Mouse (Mus musculus): ENCODE results near the gene Arhgap44. TPM values are rescaled to one million over a fixed set of nuclear protein-coding genes. Genes with fewer than 3 reads are reported as not detected.

The Arhgap44 gene
- polyA plus RNA-seq, 1 experiment: 1.1 TPM

- no peak overlapping the region for H3K27ac ChIP-seq (ENCODE audit: insufficient read depth, low read depth, low read length)
- TF ChIP-seq POLR2A (IDR thresholded peaks at IDR 0.05; ENCODE audit: low read depth, low read length): no peak
- no peak for TF ChIP-seq CTCF (IDR thresholded peaks at IDR 0.05; ENCODE audit: extremely low read depth, insufficient read length, insufficient replicate concordance, low read depth, low read length)
- H3K36me3 ChIP-seq (ENCODE audit: control insufficient read depth, insufficient read depth, low read length): no peaks in the 10 kb centered on the region
- H3K4me3 ChIP-seq (ENCODE audit: low read depth, low read length): no peak overlapping the region
- no peaks in the 10 kb centered on the region for H3K4me1 ChIP-seq (ENCODE audit: control insufficient read depth, insufficient read depth, insufficient read length, low read length)
- H3K27me3 ChIP-seq (ENCODE audit: control insufficient read depth, insufficient read depth, low read length): no peaks in the 10 kb centered on the region
- WGBS: 87% methylated on average over 5 of the region's 5 CpGs
Measured at GRCm38 (mm10) chr11:65050819-65051218, 111.9 kb downstream of the Arhgap44 start.

DNA sequence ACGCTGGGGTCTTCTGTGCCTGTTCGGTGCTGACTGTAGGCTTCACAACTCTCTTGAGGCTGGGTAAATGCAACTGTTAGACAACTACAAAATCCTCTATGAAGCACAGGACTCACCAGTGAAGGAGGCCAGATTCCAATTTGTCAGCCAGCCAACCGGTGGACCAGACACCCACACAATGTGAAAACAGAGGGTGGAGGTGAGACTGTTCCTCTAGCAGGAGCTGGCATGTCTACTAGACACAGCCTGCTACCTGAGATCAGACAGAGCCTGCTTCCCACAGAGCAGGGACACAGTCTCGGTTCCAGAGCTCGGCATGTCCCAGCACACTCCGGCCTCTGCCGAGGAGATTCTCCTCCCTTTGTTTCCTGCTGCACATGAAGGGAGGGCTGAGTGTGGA, 113.7 kb downstream of the Arhgap44 start:
- Histone ChIP-seq H3K4me1 (ENCODE audit: control insufficient read depth, insufficient read depth, insufficient read length, low read length) (no peaks in the 10 kb centered on the region), H3K36me3 (ENCODE audit: control insufficient read depth, insufficient read depth, low read length) (no peaks in the 10 kb centered on the region), H3K4me3 (ENCODE audit: low read depth, low read length) (no peak overlapping the region), H3K27ac (ENCODE audit: insufficient read depth, low read depth, low read length) (no peak overlapping the region), H3K27me3 (ENCODE audit: control insufficient read depth, insufficient read depth, low read length) (no peaks in the 10 kb centered on the region)
- 85% methylated on average over 7 of the region's 7 CpGs for WGBS
- TF ChIP-seq POLR2A (IDR thresholded peaks at IDR 0.05; ENCODE audit: low read depth, low read length) (no peak), CTCF (IDR thresholded peaks at IDR 0.05; ENCODE audit: extremely low read depth, insufficient read length, insufficient replicate concordance, low read depth, low read length) (no peak)

DNA sequence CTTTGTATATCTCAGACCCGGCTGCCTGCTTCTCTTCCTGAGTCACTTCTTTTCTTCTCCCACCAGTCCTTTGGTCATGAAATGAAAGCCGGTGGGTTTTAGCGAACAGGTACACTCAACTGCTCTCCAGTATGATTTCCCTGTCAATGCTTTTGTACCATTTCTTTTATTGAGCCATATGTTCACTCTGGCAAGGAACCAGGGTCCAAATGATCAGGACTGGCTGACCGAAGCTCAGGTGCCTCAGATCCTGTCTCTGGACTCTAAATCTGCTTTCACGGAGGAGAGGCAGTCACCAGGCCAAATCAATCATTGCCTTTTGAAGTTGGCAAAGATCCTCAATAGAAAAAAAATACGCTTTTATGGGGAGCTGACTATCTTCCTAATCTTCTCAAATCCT, 122.2 kb downstream of the Arhgap44 start:
- no peaks in the 10 kb centered on the region for H3K4me1 ChIP-seq (ENCODE audit: control insufficient read depth, insufficient read depth, insufficient read length, low read length)
- WGBS: 77% methylated on average over 6 of the region's 6 CpGs
- TF ChIP-seq CTCF (IDR thresholded peaks at IDR 0.05; ENCODE audit: extremely low read depth, insufficient read length, insufficient replicate concordance, low read depth, low read length): no peak
- no peak for TF ChIP-seq POLR2A (IDR thresholded peaks at IDR 0.05; ENCODE audit: low read depth, low read length)
- no peaks in the 10 kb centered on the region for H3K27me3 ChIP-seq (ENCODE audit: control insufficient read depth, insufficient read depth, low read length)
- H3K4me3 ChIP-seq (ENCODE audit: low read depth, low read length): no peak overlapping the region
- no peak overlapping the region for H3K27ac ChIP-seq (ENCODE audit: insufficient read depth, low read depth, low read length)
- no peaks in the 10 kb centered on the region for H3K36me3 ChIP-seq (ENCODE audit: control insufficient read depth, insufficient read depth, low read length)

GRCm38 (mm10) chr11:65039517-65040095, 123.2 kb downstream of the Arhgap44 start:
- WGBS: 57% methylated on average over 12 of the region's 12 CpGs
- Histone ChIP-seq H3K36me3 (ENCODE audit: control insufficient read depth, insufficient read depth, low read length) (no peaks in the 10 kb centered on the region), H3K4me3 (ENCODE audit: low read depth, low read length) (no peak overlapping the region), H3K27ac (ENCODE audit: insufficient read depth, low read depth, low read length) (no peak overlapping the region), H3K27me3 (ENCODE audit: control insufficient read depth, insufficient read depth, low read length) (no peaks in the 10 kb centered on the region), H3K4me1 (ENCODE audit: control insufficient read depth, insufficient read depth, insufficient read length, low read length) (no peaks in the 10 kb centered on the region)
- TF ChIP-seq CTCF (IDR thresholded peaks at IDR 0.05; ENCODE audit: extremely low read depth, insufficient read length, insufficient replicate concordance, low read depth, low read length): no peak
- TF ChIP-seq POLR2A (IDR thresholded peaks at IDR 0.05; ENCODE audit: low read depth, low read length): no peak

GRCm38 (mm10) chr11:65038996-65039395, 123.8 kb downstream of the Arhgap44 start:
- WGBS: 45% methylated on average over 2 of the region's 2 CpGs
- TF ChIP-seq POLR2A (IDR thresholded peaks at IDR 0.05; ENCODE audit: low read depth, low read length): no peak
- no peak for TF ChIP-seq CTCF (IDR thresholded peaks at IDR 0.05; ENCODE audit: extremely low read depth, insufficient read length, insufficient replicate concordance, low read depth, low read length)
- Histone ChIP-seq H3K36me3 (ENCODE audit: control insufficient read depth, insufficient read depth, low read length) (no peaks in the 10 kb centered on the region), H3K27ac (ENCODE audit: insufficient read depth, low read depth, low read length) (no peak overlapping the region), H3K27me3 (ENCODE audit: control insufficient read depth, insufficient read depth, low read length) (no peaks in the 10 kb centered on the region), H3K4me1 (ENCODE audit: control insufficient read depth, insufficient read depth, insufficient read length, low read length) (no peaks in the 10 kb centered on the region), H3K4me3 (ENCODE audit: low read depth, low read length) (no peak overlapping the region)

- Histone ChIP-seq H3K4me3 (ENCODE audit: low read depth, low read length) (no peak overlapping the region), H3K27ac (ENCODE audit: insufficient read depth, low read depth, low read length) (no peak overlapping the region), H3K27me3 (ENCODE audit: control insufficient read depth, insufficient read depth, low read length) (no peaks in the 10 kb centered on the region), H3K36me3 (ENCODE audit: control insufficient read depth, insufficient read depth, low read length) (no peaks in the 10 kb centered on the region), H3K4me1 (ENCODE audit: control insufficient read depth, insufficient read depth, insufficient read length, low read length) (no peaks in the 10 kb centered on the region)
- TF ChIP-seq POLR2A (IDR thresholded peaks at IDR 0.05; ENCODE audit: low read depth, low read length) (no peak), CTCF (IDR thresholded peaks at IDR 0.05; ENCODE audit: extremely low read depth, insufficient read length, insufficient replicate concordance, low read depth, low read length) (no peak)
- WGBS: 46% methylated on average over 7 of the region's 7 CpGs
Measured at GRCm38 (mm10) chr11:65032221-65032620, 130.5 kb downstream of the Arhgap44 start.

- Histone ChIP-seq H3K27ac (ENCODE audit: insufficient read depth, low read depth, low read length) (no peak overlapping the region), H3K36me3 (ENCODE audit: control insufficient read depth, insufficient read depth, low read length) (no peaks in the 10 kb centered on the region), H3K27me3 (ENCODE audit: control insufficient read depth, insufficient read depth, low read length) (no peaks in the 10 kb centered on the region), H3K4me3 (ENCODE audit: low read depth, low read length) (no peak overlapping the region), H3K4me1 (ENCODE audit: control insufficient read depth, insufficient read depth, insufficient read length, low read length) (no peaks in the 10 kb centered on the region)
- TF ChIP-seq POLR2A (IDR thresholded peaks at IDR 0.05; ENCODE audit: low read depth, low read length): no peak
- no peak for TF ChIP-seq CTCF (IDR thresholded peaks at IDR 0.05; ENCODE audit: extremely low read depth, insufficient read length, insufficient replicate concordance, low read depth, low read length)
- 34% methylated on average over 1 of the region's 1 CpGs for WGBS
Measured at GRCm38 (mm10) chr11:65030201-65030600, 132.6 kb downstream of the Arhgap44 start.
